Mouse (Mus musculus) hindbrain, embryonic 12.5 days (tissue): Measurements from ENCODE around the gene Gm4881. TPM values are rescaled to one million over a fixed set of nuclear protein-coding genes. Genes with fewer than 3 reads are reported as not detected.

Experiments
- ATAC-seq: fragments of 200-750 bp; cut with Nextera tagmentation; 2 replicates; pipeline ENCODE4 v1.8.0; 2017; ENCODE audit warnings: moderate TSS enrichment; ENCODE audit not compliant: low FRiP score
- H3K27ac ChIP-seq: fragments of 300-500 bp; sonication (generic); 2 replicates; pipeline ENCODE4 v1.5.1; 2016; ENCODE audit warnings: mild to moderate bottlenecking
- H3K27me3 ChIP-seq: fragments of 300-500 bp; sonication (generic); 2 replicates; pipeline ENCODE4 v1.6.1; 2016; ENCODE audit warnings: mild to moderate bottlenecking
- H3K36me3 ChIP-seq: fragments of 300-500 bp; sonication (generic); 2 replicates; pipeline ENCODE4 v1.6.1; 2016; ENCODE audit warnings: mild to moderate bottlenecking
- H3K4me1 ChIP-seq: fragments of 300-500 bp; sonication (generic); 2 replicates; pipeline ENCODE4 v1.6.1; 2016
- H3K4me2 ChIP-seq: fragments of 300-500 bp; sonication (generic); replicated peaks from 2 replicates; pipeline ENCODE4 v1.6.1; 2016; ENCODE audit warnings: mild to moderate bottlenecking
- H3K4me3 ChIP-seq: fragments of 300-500 bp; sonication (generic); 2 replicates; pipeline ENCODE4 v1.5.1; 2016; ENCODE audit warnings: mild to moderate bottlenecking
- H3K9ac ChIP-seq: fragments of 300-500 bp; sonication (generic); 2 replicates; pipeline ENCODE4 v1.6.1; 2016; ENCODE audit warnings: mild to moderate bottlenecking, moderate library complexity
- H3K9me3 ChIP-seq: fragments of 300-500 bp; sonication (generic); replicated peaks from 2 replicates; pipeline ENCODE4 v1.6.1; 2016; ENCODE audit warnings: mild to moderate bottlenecking
- WGBS: fragments of 180-500 bp; shearing (Covaris S2); methylation state at CpG from one replicate; pipeline ENCODE4 v1.1.7; 2016; 5-methylcytosine and 5-hydroxymethylcytosine counted together
- polyA plus RNA-seq: library from polyadenylated mRNA; unstranded; fragments of >200 nt; fragmentation: Nextera tagmentation; extraction: Ambion mirVana; gene quantifications from 2 replicates; pipeline ENCODE4 v1.2.1, GENCODE M21; 2016

The Gm4881 gene
- polyA plus RNA-seq, 1 experiment from 2014 or later: 13.8 TPM

GRCm38 (mm10) chr7:24890281-24891216, 53.7 kb downstream of the Gm4881 start:
- 35% methylated on average over 10 of the region's 10 CpGs for WGBS
- no peak overlapping the region for H3K27ac ChIP-seq
- no peak overlapping the region for H3K4me2 ChIP-seq
- peaks cover 23% of the 10 kb centered on the region for H3K4me1 ChIP-seq
- ATAC-seq: peak; percentile 53
- H3K9me3 ChIP-seq: no peaks in the 10 kb centered on the region
- peaks cover 46% of the 10 kb centered on the region for H3K36me3 ChIP-seq
- no peak overlapping the region for H3K4me3 ChIP-seq
- H3K27me3 ChIP-seq: no peaks in the 10 kb centered on the region
- H3K9ac ChIP-seq: no peak overlapping the region

GRCm38 (mm10) chr7:24889431-24890220, 54.7 kb downstream of the Gm4881 start:
- ATAC-seq: 0 out of 2 replicates have a peak, but pooled peaks have one; percentile 8
- Histone ChIP-seq H3K9me3 (no peaks in the 10 kb centered on the region), H3K27me3 (no peaks in the 10 kb centered on the region), H3K4me2 (no peak overlapping the region), H3K4me1 (peaks cover 28% of the 10 kb centered on the region), H3K36me3 (peaks cover 46% of the 10 kb centered on the region), H3K27ac (no peak overlapping the region), H3K9ac (no peak overlapping the region), H3K4me3 (no peak overlapping the region)
- 83% methylated on average over 6 of the region's 6 CpGs for WGBS

- Histone ChIP-seq H3K4me2 (no peak overlapping the region), H3K9ac (peak overlapping the region; percentile 19; the same call in 1 of the 2 replicates), H3K4me3 (no peak overlapping the region), H3K27me3 (no peaks in the 10 kb centered on the region), H3K9me3 (no peaks in the 10 kb centered on the region), H3K27ac (no peak overlapping the region), H3K4me1 (peaks cover 28% of the 10 kb centered on the region), H3K36me3 (peaks cover 46% of the 10 kb centered on the region)
- no peak for ATAC-seq
- WGBS: 75% methylated on average over 4 of the region's 4 CpGs
Observed at GRCm38 (mm10) chr7:24887096-24887495, 57.2 kb downstream of the Gm4881 start.

- Histone ChIP-seq H3K4me1 (peaks cover 28% of the 10 kb centered on the region), H3K27me3 (no peaks in the 10 kb centered on the region), H3K4me2 (peak overlapping the region; percentile 79), H3K4me3 (peak overlapping the region; percentile 82), H3K27ac (no peak overlapping the region), H3K36me3 (peaks cover 46% of the 10 kb centered on the region), H3K9ac (peak overlapping the region; percentile 98), H3K9me3 (no peaks in the 10 kb centered on the region)
- WGBS: 77% methylated on average over 4 of the region's 4 CpGs
- ATAC-seq: no peak
Observed at GRCm38 (mm10) chr7:24886308-24886633, 58.0 kb downstream of the Gm4881 start.

- H3K9me3 ChIP-seq: no peaks in the 10 kb centered on the region
- peak overlapping the region; percentile 79 for H3K4me2 ChIP-seq
- H3K4me1 ChIP-seq: peaks cover 28% of the 10 kb centered on the region
- no peak for ATAC-seq
- H3K27ac ChIP-seq: no peak overlapping the region
- peaks cover 46% of the 10 kb centered on the region for H3K36me3 ChIP-seq
- H3K4me3 ChIP-seq: peak overlapping the region; percentile 82
- H3K27me3 ChIP-seq: no peaks in the 10 kb centered on the region
- peak overlapping the region; percentile 98 for H3K9ac ChIP-seq
- 47% methylated on average over 12 of the region's 12 CpGs for WGBS
Observed at GRCm38 (mm10) chr7:24885468-24886307, 58.6 kb downstream of the Gm4881 start.

- ATAC-seq: peak; percentile 5; the same call in 1 of the 2 replicates
- peaks cover 41% of the 10 kb centered on the region for H3K36me3 ChIP-seq
- peak overlapping the region; percentile 79 for H3K4me2 ChIP-seq
- peaks cover 28% of the 10 kb centered on the region for H3K4me1 ChIP-seq
- H3K4me3 ChIP-seq: peak overlapping the region; percentile 82
- no peaks in the 10 kb centered on the region for H3K9me3 ChIP-seq
- peak overlapping the region; percentile 98 for H3K9ac ChIP-seq
- under 1% methylated on average over 47 of the region's 47 CpGs for WGBS
- peak overlapping the region; percentile 87 for H3K27ac ChIP-seq
- H3K27me3 ChIP-seq: no peaks in the 10 kb centered on the region
Observed at GRCm38 (mm10) chr7:24884693-24885291, 59.5 kb downstream of the Gm4881 start.

GRCm38 (mm10) chr7:24883896-24884692, 60.2 kb downstream of the Gm4881 start, which contains the start of gene Rps19:
Gene Rps19 (plus strand): TSS chr7:24884371.
- peaks cover 28% of the 10 kb centered on the region for H3K4me1 ChIP-seq
- under 1% methylated on average over 57 of the region's 57 CpGs for whole genome bisulfite sequencing
- H3K27me3 ChIP-seq: no peaks in the 10 kb centered on the region
- no peaks in the 10 kb centered on the region for H3K9me3 ChIP-seq
- peak within 1 kb of the TSS; percentile 82 for H3K4me3 ChIP-seq
- H3K9ac ChIP-seq: peak within 1 kb of the TSS; percentile 98
- peak; percentile 94 for ATAC-seq
- H3K27ac ChIP-seq: peak within 1 kb of the TSS; percentile 87
- peaks cover 34% of the 10 kb centered on the region for H3K36me3 ChIP-seq
- peak within 1 kb of the TSS; percentile 79 for H3K4me2 ChIP-seq

GRCm38 (mm10) chr7:24882416-24883199, 61.7 kb downstream of the Gm4881 start:
- Histone ChIP-seq H3K36me3 (peaks cover 20% of the 10 kb centered on the region), H3K9ac (no peak overlapping the region), H3K9me3 (no peaks in the 10 kb centered on the region), H3K4me2 (no peak overlapping the region), H3K27ac (no peak overlapping the region), H3K4me3 (no peak overlapping the region), H3K27me3 (no peaks in the 10 kb centered on the region), H3K4me1 (peaks cover 25% of the 10 kb centered on the region)
- WGBS: 92% methylated on average over 9 of the region's 9 CpGs
- no peak for ATAC-seq

GRCm38 (mm10) chr7:24879620-24880019, 64.7 kb downstream of the Gm4881 start:
- Histone ChIP-seq H3K4me2 (no peak overlapping the region), H3K4me3 (no peak overlapping the region), H3K9ac (no peak overlapping the region), H3K27me3 (no peaks in the 10 kb centered on the region), H3K9me3 (no peaks in the 10 kb centered on the region), H3K27ac (no peak overlapping the region), H3K36me3 (no peaks in the 10 kb centered on the region), H3K4me1 (no peaks in the 10 kb centered on the region)
- 20% methylated on average over 2 of the region's 2 CpGs for WGBS
- no peak for ATAC-seq

- no peaks in the 10 kb centered on the region for H3K4me1 ChIP-seq
- 86% methylated on average over 3 of the region's 3 CpGs for WGBS
- no peaks in the 10 kb centered on the region for H3K9me3 ChIP-seq
- H3K4me3 ChIP-seq: no peak overlapping the region
- no peak overlapping the region for H3K9ac ChIP-seq
- H3K36me3 ChIP-seq: no peaks in the 10 kb centered on the region
- no peak overlapping the region for H3K4me2 ChIP-seq
- no peak overlapping the region for H3K27ac ChIP-seq
- H3K27me3 ChIP-seq: no peaks in the 10 kb centered on the region
- ATAC-seq: no peak
Observed at GRCm38 (mm10) chr7:24877588-24877987, 66.7 kb downstream of the Gm4881 start.
